Mouse (Mus musculus): ENCODE data around the gene Paqr5. TPM values are rescaled to one million over a fixed set of nuclear protein-coding genes. Genes with fewer than 3 reads are reported as not detected.

Paqr5 gene
- total RNA-seq, 2 experiments from 2014 or later: 3.5 to 3.8 TPM

- no peak for DNase-seq (ENCODE audit: low spot score in 2 of 2)
Measured at GRCm38 (mm10) chr9:61910526-61911256, 116.0 kb downstream of the Paqr5 start.

- no peak for DNase-seq (ENCODE audit: low spot score in 2 of 2)
Measured at GRCm38 (mm10) chr9:61909633-61910032, 117.0 kb downstream of the Paqr5 start.

GRCm38 (mm10) chr9:61908832-61909407 is 117.7 kb downstream of the Paqr5 start:
- DNase-seq (ENCODE audit: low spot score in 2 of 2): no peak

- no peak for DNase-seq (ENCODE audit: low spot score in 2 of 2)
Measured at GRCm38 (mm10) chr9:61908341-61908740, 118.3 kb downstream of the Paqr5 start.

- no peak for DNase-seq (ENCODE audit: low spot score in 2 of 2)
Measured at GRCm38 (mm10) chr9:61907621-61908295, 118.9 kb downstream of the Paqr5 start.

- peak in 1 of 2 experiments; percentile 32 for DNase-seq (ENCODE audit: low spot score in 2 of 2)
Measured at GRCm38 (mm10) chr9:61906912-61907311, 119.7 kb downstream of the Paqr5 start.

- DNase-seq (ENCODE audit: low spot score in 2 of 2): no peak
Measured at GRCm38 (mm10) chr9:61905576-61905975, 121.1 kb downstream of the Paqr5 start.

GRCm38 (mm10) chr9:61904201-61904600 is 122.5 kb downstream of the Paqr5 start:
- no peak for DNase-seq (ENCODE audit: low spot score in 2 of 2)

Other genes with a start within 250 kb of the Paqr5 start
- 1,000 to 10,000 TPM; 1,463 to 1,514 TPM for gene Rplp1, start 112.3 kb downstream of the Paqr5 start, total RNA-seq (2021)
- gene Kif23, start 80.1 kb downstream of the Paqr5 start, total RNA-seq (2021): 1 to 10 TPM; 1.9 to 2.1 TPM
- gene Glce, start 95.8 kb upstream of the Paqr5 start, total RNA-seq (2021): 10 to 100 TPM; 37.1 to 37.8 TPM